Mouse (Mus musculus) macrophage (primary cell): ENCODE data around the gene P4ha1. TPM values are rescaled to one million over a fixed set of nuclear protein-coding genes. Genes with fewer than 3 reads are reported as not detected.
"Not testable (repeated sequence)": the region's sequence is repeated elsewhere in the genome, so short reads cannot be mapped to it uniquely, and the experiment has no call there.

Experiments used
- H3K27ac ChIP-seq: fragments of 350-480 bp; formaldehyde crosslinking; 2 replicates; pipeline ENCODE4 v1.9.0; 2021
- H3K36me3 ChIP-seq: fragments of 350-480 bp; formaldehyde crosslinking; 2 replicates; pipeline ENCODE4 v1.9.0; 2021; ENCODE audit errors: inconsistent target
- H3K4me3 ChIP-seq: fragments of 350-480 bp; formaldehyde crosslinking; 2 replicates; pipeline ENCODE4 v1.9.0; 2021; ENCODE audit errors: inconsistent target
- H3K79me2 ChIP-seq: fragments of 350-480 bp; formaldehyde crosslinking; 2 replicates; pipeline ENCODE4 v1.9.0; 2021; ENCODE audit errors: inconsistent target
- WGBS: methylation state at CpG from one replicate; pipeline ENCODE4 v1.1.7; 2026; ENCODE audit warnings: inconsistent platforms; ENCODE audit not compliant: missing documents; 5-methylcytosine and 5-hydroxymethylcytosine counted together
- polyA plus RNA-seq: library from polyadenylated mRNA; stranded (reverse); fragments of 250-400 nt; gene quantifications from 3 replicates; pipeline ENCODE4 v1.2.4, GENCODE M21; 2018; ENCODE audit warnings: inconsistent platforms

P4ha1 gene
- polyA plus RNA-seq, 1 experiment from 2014 or later: 45.8 TPM

- not testable (repeated sequence) for H3K79me2 ChIP-seq, H3K36me3 ChIP-seq, H3K4me3 ChIP-seq, H3K27ac ChIP-seq
- 90% methylated on average over 12 of the region's 12 CpGs for WGBS
Observed at GRCm38 (mm10) chr10:59302671-59303070, 20.4 kb upstream of the P4ha1 start.

DNA sequence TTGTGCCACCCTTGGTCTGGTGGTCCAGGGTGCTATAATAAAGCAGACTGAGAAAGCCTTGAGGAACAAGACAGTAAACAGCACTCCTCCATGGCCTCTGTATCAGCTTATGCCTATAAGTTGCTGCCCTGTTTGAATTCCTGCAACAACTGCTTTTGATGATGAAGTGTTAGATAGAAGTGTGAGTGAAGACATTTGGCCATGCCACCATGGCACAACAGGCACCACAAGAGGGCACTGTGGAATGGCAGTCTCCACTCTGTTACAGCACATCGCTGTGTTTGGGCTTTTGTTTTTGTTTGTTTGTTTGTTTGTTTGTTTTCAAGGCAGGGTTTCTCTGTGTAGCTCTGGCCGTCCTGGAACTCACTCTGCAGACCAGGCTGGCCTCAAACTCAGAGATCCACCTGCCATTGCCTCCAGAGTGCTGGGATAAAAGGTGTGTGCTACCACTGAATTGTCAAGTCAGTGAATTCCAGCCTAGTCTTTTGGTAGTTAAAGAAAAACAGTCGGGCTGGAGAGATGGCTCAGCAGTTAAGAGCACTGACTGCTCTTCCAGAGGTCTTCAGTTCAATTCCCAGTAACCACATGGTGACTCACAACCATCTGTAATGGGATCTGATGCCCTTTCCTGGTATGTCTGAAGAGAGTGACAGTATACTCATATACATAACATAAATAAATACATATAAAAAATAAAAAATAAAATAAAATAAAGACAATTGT lies 13.9 kb upstream of the P4ha1 start:
- H3K36me3 ChIP-seq: no peaks in the 10 kb centered on the region
- WGBS: 20% methylated on average over 3 of the region's 3 CpGs
- no peak overlapping the region for H3K4me3 ChIP-seq
- no peaks in the 10 kb centered on the region for H3K79me2 ChIP-seq
- no peak overlapping the region for H3K27ac ChIP-seq

DNA sequence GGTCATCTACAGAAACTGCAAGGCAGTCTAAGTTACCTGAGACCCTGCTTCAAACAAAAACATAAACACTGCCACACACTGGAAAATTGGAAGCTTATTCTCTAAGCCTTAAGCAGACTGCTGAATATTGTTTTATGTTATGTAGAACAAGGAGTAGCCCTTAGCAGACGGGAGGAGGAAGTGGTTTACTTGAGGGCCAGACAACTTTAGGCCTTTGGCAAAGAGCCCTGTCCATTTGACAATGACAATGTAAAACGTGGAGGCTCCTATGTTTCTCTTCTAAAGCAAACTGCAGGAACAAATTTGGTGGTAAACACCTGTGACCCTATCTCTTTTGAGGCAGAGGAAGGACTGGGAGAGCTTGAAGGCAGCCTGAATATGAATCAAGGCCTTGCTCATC lies 13.0 kb upstream of the P4ha1 start:
- H3K79me2 ChIP-seq: no peaks in the 10 kb centered on the region
- 3% methylated on average over 2 of the region's 2 CpGs for WGBS
- H3K27ac ChIP-seq: peak overlapping the region; percentile 31
- no peak overlapping the region for H3K4me3 ChIP-seq
- H3K36me3 ChIP-seq: no peaks in the 10 kb centered on the region

DNA sequence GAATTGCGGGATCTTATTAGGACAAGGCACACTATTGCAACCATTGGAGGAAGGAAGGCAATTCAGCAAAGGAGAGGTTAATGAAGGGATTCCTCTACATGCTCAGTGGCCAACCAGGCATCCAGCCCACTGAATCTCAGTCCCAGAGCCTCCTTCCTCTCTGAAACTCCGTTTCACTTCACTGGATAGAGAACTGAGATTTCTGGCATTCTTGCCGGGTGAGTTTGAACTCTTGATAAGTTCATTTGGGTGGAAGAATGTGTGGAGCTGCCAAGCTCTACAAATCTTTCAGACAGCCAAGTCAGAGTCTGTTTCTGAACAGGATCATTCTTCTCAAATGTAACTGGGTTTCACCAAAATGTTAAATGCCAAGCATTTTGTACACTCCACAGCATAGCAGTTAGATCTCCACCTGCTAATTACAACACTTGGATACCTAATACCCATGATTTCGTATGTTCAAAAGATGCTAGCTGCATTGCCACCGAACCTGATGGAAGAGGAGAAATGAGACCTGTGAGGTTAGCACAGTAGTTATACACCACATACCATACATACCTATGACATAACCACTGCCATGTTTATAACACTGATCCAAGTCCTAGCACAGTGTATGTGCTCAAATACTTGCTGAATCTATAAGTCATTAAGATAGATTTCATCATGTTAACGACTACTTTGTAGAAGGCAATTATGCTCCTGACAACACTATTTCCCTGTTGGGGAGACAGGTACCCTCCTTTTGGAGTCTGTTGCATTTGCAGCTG lies 12.2 kb upstream of the P4ha1 start:
- H3K4me3 ChIP-seq: no peak overlapping the region
- H3K36me3 ChIP-seq: no peaks in the 10 kb centered on the region
- peak overlapping the region; percentile 31 for H3K27ac ChIP-seq
- no peaks in the 10 kb centered on the region for H3K79me2 ChIP-seq
- 72% methylated on average over 6 of the region's 6 CpGs for WGBS

- Histone ChIP-seq H3K79me2 (no peaks in the 10 kb centered on the region), H3K36me3 (no peaks in the 10 kb centered on the region), H3K4me3 (no peak overlapping the region), H3K27ac (no peak overlapping the region)
- 98% methylated on average over 5 of the region's 5 CpGs for WGBS
Observed at GRCm38 (mm10) chr10:59311881-59312280, 11.2 kb upstream of the P4ha1 start.

DNA sequence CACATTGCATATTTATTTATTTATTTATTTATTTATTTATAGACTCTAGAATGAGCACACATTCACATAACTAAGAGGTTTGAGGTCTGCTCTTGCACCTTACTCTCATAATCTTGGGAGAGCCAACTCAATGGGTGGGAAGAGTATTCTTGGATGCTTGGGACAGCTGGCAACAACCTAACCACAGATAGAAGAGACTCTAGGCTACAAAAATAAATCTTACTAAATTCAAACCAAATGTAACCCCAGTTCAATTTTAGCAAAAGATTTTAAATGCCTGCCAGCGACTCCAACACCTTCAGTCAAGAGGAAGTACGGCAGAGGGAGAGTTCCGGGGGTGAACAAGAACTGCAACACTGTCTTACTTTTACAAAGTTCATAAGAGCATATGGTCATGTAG lies 2.0 kb upstream of the P4ha1 start:
- peaks cover 25% of the 10 kb centered on the region for H3K79me2 ChIP-seq
- no peak overlapping the region for H3K27ac ChIP-seq
- H3K36me3 ChIP-seq: no peaks in the 10 kb centered on the region
- no peak overlapping the region for H3K4me3 ChIP-seq
- WGBS: 32% methylated on average over 3 of the region's 3 CpGs

DNA sequence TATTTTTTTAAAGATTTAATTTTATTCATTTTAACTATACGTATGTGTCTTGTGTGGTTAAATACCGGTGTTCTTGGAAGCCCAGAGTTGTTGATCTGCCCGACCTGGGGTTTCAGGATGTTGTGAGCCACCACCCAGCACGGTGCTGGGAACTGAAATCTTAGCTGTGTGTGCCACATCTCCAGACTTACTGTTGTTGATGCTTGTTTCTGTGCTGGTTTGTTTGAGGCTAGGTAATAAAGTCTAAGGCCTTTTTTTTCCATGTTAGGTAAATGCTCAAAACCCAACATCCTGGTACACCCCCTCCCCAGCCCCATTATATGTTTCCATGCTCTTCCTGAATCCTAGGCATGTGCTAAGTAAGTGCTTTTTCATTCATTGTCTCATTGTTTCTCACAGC lies 825 bp upstream of the P4ha1 start:
- H3K79me2 ChIP-seq: peaks cover 37% of the 10 kb centered on the region
- 65% methylated on average over 4 of the region's 4 CpGs for WGBS
- H3K36me3 ChIP-seq: no peaks in the 10 kb centered on the region
- H3K4me3 ChIP-seq: no peak overlapping the region
- peak overlapping the region; percentile 73 for H3K27ac ChIP-seq

DNA sequence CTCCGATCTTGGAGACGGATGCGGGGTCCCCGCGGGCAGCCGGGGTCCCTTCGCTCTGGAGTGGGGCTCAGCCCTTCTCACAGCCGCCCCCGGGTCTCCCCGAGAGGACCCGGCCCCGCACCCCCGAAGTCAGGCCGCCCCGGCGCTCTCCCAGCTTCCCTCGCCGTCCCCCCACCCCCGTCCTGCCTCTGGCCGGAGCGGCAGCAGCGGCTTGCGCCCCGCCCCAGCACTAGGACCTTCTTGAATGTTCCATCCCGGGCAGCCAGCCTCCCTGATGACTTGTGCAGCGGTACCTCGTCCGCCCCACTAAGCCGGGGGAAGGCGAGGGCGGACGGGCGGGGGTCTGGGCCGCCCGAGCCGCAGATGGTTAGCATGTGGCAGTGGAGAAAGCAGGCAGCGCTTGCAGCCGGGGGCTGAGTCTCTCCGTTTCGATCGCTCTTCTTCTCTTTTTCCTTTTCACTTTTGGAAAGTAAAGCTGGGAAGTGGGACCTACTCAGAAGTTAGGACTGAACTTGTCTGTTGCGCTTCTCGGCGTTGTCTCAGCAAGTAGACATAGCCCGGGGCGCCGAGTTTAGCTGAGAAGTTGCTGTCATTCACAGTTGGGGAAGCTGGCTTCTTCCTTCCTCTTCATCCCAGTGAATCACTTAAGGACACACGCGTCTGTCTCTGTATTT lies 529 bp downstream of the P4ha1 start:
- Histone ChIP-seq H3K27ac (peak overlapping the region; percentile 81), H3K79me2 (peaks cover 50% of the 10 kb centered on the region), H3K36me3 (no peaks in the 10 kb centered on the region), H3K4me3 (peak overlapping the region; percentile 79)
- WGBS: under 1% methylated on average over 48 of the region's 49 CpGs

- Histone ChIP-seq H3K79me2 (peaks cover 59% of the 10 kb centered on the region), H3K4me3 (peak overlapping the region; percentile 79), H3K36me3 (no peaks in the 10 kb centered on the region), H3K27ac (peak overlapping the region; percentile 81)
- 21% methylated on average over 15 of the region's 15 CpGs for WGBS
Observed at GRCm38 (mm10) chr10:59324311-59325165, 1.4 kb downstream of the P4ha1 start.

DNA sequence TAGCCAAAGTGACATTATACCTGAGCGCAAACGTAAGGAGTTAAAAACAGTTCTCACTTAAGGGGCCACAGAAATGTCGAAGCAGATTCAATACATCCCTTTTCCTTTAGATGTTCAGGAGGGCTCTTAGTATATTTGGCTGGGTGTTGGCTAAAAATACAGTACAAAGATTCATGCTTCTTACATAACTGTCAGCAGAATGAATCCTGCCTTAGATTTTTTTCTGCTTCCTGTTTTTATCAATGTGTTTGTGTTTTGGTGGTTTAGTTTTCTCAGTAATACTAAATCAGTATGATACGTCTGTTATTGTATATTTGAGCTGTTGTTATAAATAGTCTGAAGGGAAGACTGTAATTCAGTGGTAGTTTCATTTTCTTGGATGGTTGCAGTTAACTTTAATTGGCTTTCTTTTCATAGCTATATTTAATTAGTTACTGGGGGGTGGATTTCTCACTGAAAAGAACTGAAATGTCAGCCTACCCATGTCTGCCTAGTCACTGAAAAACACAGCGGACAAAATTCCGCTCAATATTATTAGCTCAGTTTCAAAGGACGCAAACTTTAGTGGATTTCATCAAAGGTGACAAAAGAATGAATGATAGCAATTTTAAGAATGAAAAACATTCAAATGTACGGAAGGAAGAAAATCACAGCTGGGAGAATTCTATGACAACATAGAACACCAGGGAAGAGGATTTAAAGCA lies 3.7 kb downstream of the P4ha1 start:
- Histone ChIP-seq H3K79me2 (peaks cover 82% of the 10 kb centered on the region), H3K36me3 (no peaks in the 10 kb centered on the region), H3K4me3 (peak overlapping the region; percentile 79; the same call in 1 of the 2 replicates), H3K27ac (peak overlapping the region; percentile 81)
- WGBS: 73% methylated on average over 8 of the region's 8 CpGs

- peak overlapping the region; percentile 81 for H3K27ac ChIP-seq
- no peak overlapping the region for H3K4me3 ChIP-seq
- H3K79me2 ChIP-seq: peaks cover 87% of the 10 kb centered on the region
- H3K36me3 ChIP-seq: no peaks in the 10 kb centered on the region
- 96% methylated on average over 3 of the region's 3 CpGs for WGBS
Observed at GRCm38 (mm10) chr10:59327316-59327710, 4.2 kb downstream of the P4ha1 start.

- H3K79me2 ChIP-seq: peaks cover 100% of the 10 kb centered on the region
- no peaks in the 10 kb centered on the region for H3K36me3 ChIP-seq
- WGBS: 94% methylated on average over 6 of the region's 6 CpGs
- no peak overlapping the region for H3K4me3 ChIP-seq
- no peak overlapping the region for H3K27ac ChIP-seq
Observed at GRCm38 (mm10) chr10:59331546-59332256, 8.6 kb downstream of the P4ha1 start.

DNA sequence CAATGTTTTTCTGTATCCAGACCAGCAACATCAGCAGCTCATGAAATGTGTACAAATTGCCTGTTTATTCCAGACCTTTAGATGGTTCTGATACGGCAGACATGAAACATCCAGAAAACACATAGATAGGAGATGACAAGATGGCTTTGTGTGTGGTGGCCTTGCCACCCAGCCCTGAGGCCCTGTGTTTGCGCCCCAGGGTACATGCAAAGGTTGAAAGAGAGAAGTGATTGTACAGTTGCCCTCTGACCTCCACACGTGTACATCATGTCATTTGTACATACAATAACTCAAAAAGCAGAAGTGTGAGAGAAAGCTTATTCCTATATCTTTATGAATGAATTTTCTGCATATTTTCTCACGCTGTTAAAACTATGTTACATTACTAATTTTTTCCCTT lies 10.3 kb downstream of the P4ha1 start:
- WGBS: 42% methylated on average over 4 of the region's 4 CpGs
- peaks cover 100% of the 10 kb centered on the region for H3K79me2 ChIP-seq
- H3K4me3 ChIP-seq: no peak overlapping the region
- H3K27ac ChIP-seq: no peak overlapping the region
- peaks cover 14% of the 10 kb centered on the region; the same call in 1 of the 2 replicates for H3K36me3 ChIP-seq
